Mouse (Mus musculus): Measurements from ENCODE around the gene St6galnac3. TPM values are rescaled to one million over a fixed set of nuclear protein-coding genes. Genes with fewer than 3 reads are reported as not detected.

Gene St6galnac3
- polyA plus RNA-seq, 1 experiment from 2014 or later = 4.5 TPM

- no peak for TF ChIP-seq EP300 (optimal IDR thresholded peaks at IDR 0.05)
- no peak for TF ChIP-seq CTCF (IDR thresholded peaks at IDR 0.05; ENCODE audit: low read depth)
- Histone ChIP-seq H3K27me3 (ENCODE audit: control insufficient read depth, insufficient read depth, low read length) (no peaks in the 10 kb centered on the region), H3K4me1 (replicated peaks; ENCODE audit: control insufficient read depth, insufficient read depth) (no peaks in the 10 kb centered on the region), H3K4me2 (replicated peaks; ENCODE audit: low read depth) (no peak overlapping the region), H3K36me3 (ENCODE audit: control insufficient read depth, insufficient read depth, low read length) (no peaks in the 10 kb centered on the region), H3K9ac (ENCODE audit: low read length) (no peak overlapping the region), H3K4me3 (ENCODE audit: low read depth, low read length) (no peak overlapping the region), H3K27ac (replicated peaks) (no peak overlapping the region), H3K9me3 (ENCODE audit: control insufficient read depth, low read length) (no peaks in the 10 kb centered on the region)
- DNase-seq (ENCODE audit: low spot score) = no peak
- 80% methylated on average over 8 of the region's 8 CpGs for WGBS
- ATAC-seq (ENCODE audit: low FRiP score, low TSS enrichment) = no peak
These were observed 401.5 kb downstream of the St6galnac3 start for GRCm38 (mm10) chr3:153323446-153323845.

- Histone ChIP-seq H3K27me3 (ENCODE audit: control insufficient read depth, insufficient read depth, low read length) (no peaks in the 10 kb centered on the region), H3K4me3 (ENCODE audit: low read depth, low read length) (no peak overlapping the region), H3K4me1 (replicated peaks; ENCODE audit: control insufficient read depth, insufficient read depth) (no peaks in the 10 kb centered on the region), H3K36me3 (ENCODE audit: control insufficient read depth, insufficient read depth, low read length) (no peaks in the 10 kb centered on the region), H3K9me3 (ENCODE audit: control insufficient read depth, low read length) (no peaks in the 10 kb centered on the region), H3K27ac (replicated peaks) (no peak overlapping the region), H3K9ac (ENCODE audit: low read length) (no peak overlapping the region), H3K4me2 (replicated peaks; ENCODE audit: low read depth) (no peak overlapping the region)
- TF ChIP-seq EP300 (optimal IDR thresholded peaks at IDR 0.05) (no peak), CTCF (IDR thresholded peaks at IDR 0.05; ENCODE audit: low read depth) (no peak)
- ATAC-seq (ENCODE audit: low FRiP score, low TSS enrichment) (peak; percentile 51; the same call in 1 of the 2 replicates), DNase-seq (ENCODE audit: low spot score) (no peak)
- 65% methylated on average over 8 of the region's 9 CpGs for WGBS
These were observed 411.4 kb downstream of the St6galnac3 start for GRCm38 (mm10) chr3:153313583-153313982.

- no peaks in the 10 kb centered on the region for H3K9me3 ChIP-seq (ENCODE audit: control insufficient read depth, low read length)
- H3K4me2 ChIP-seq (replicated peaks; ENCODE audit: low read depth) = no peak overlapping the region
- ATAC-seq (ENCODE audit: low FRiP score, low TSS enrichment) (no peak), DNase-seq (ENCODE audit: low spot score) (no peak)
- no peaks in the 10 kb centered on the region for H3K36me3 ChIP-seq (ENCODE audit: control insufficient read depth, insufficient read depth, low read length)
- TF ChIP-seq EP300 (optimal IDR thresholded peaks at IDR 0.05) (no peak), CTCF (IDR thresholded peaks at IDR 0.05; ENCODE audit: low read depth) (no peak)
- 77% methylated on average over 9 of the region's 9 CpGs for WGBS
- no peaks in the 10 kb centered on the region for H3K4me1 ChIP-seq (replicated peaks; ENCODE audit: control insufficient read depth, insufficient read depth)
- no peak overlapping the region for H3K27ac ChIP-seq (replicated peaks)
- no peaks in the 10 kb centered on the region for H3K27me3 ChIP-seq (ENCODE audit: control insufficient read depth, insufficient read depth, low read length)
- H3K9ac ChIP-seq (ENCODE audit: low read length) = no peak overlapping the region
- H3K4me3 ChIP-seq (ENCODE audit: low read depth, low read length) = no peak overlapping the region
These were observed 411.8 kb downstream of the St6galnac3 start for GRCm38 (mm10) chr3:153313167-153313566.

GRCm38 (mm10) chr3:153312006-153312405 is 413.0 kb downstream of the St6galnac3 start:
- no peak overlapping the region for H3K4me3 ChIP-seq (ENCODE audit: low read depth, low read length)
- no peaks in the 10 kb centered on the region for H3K4me1 ChIP-seq (replicated peaks; ENCODE audit: control insufficient read depth, insufficient read depth)
- TF ChIP-seq EP300 (optimal IDR thresholded peaks at IDR 0.05) = no peak
- no peak for TF ChIP-seq CTCF (IDR thresholded peaks at IDR 0.05; ENCODE audit: low read depth)
- no peaks in the 10 kb centered on the region for H3K9me3 ChIP-seq (ENCODE audit: control insufficient read depth, low read length)
- WGBS = 93% methylated on average over 3 of the region's 3 CpGs
- no peaks in the 10 kb centered on the region for H3K27me3 ChIP-seq (ENCODE audit: control insufficient read depth, insufficient read depth, low read length)
- no peak overlapping the region for H3K4me2 ChIP-seq (replicated peaks; ENCODE audit: low read depth)
- DNase-seq (ENCODE audit: low spot score) = no peak
- no peak overlapping the region for H3K9ac ChIP-seq (ENCODE audit: low read length)
- no peak for ATAC-seq (ENCODE audit: low FRiP score, low TSS enrichment)
- H3K36me3 ChIP-seq (ENCODE audit: control insufficient read depth, insufficient read depth, low read length) = no peaks in the 10 kb centered on the region
- no peak overlapping the region for H3K27ac ChIP-seq (replicated peaks)

- H3K4me3 ChIP-seq (ENCODE audit: low read depth, low read length) = no peak overlapping the region
- no peak overlapping the region for H3K9ac ChIP-seq (ENCODE audit: low read length)
- no peaks in the 10 kb centered on the region for H3K9me3 ChIP-seq (ENCODE audit: control insufficient read depth, low read length)
- H3K27ac ChIP-seq (replicated peaks) = no peak overlapping the region
- H3K36me3 ChIP-seq (ENCODE audit: control insufficient read depth, insufficient read depth, low read length) = no peaks in the 10 kb centered on the region
- DNase-seq (ENCODE audit: low spot score) (no peak), ATAC-seq (ENCODE audit: low FRiP score, low TSS enrichment) (no peak)
- TF ChIP-seq EP300 (optimal IDR thresholded peaks at IDR 0.05) (no peak), CTCF (IDR thresholded peaks at IDR 0.05; ENCODE audit: low read depth) (no peak)
- 79% methylated on average over 4 of the region's 4 CpGs for WGBS
- H3K4me2 ChIP-seq (replicated peaks; ENCODE audit: low read depth) = no peak overlapping the region
- no peaks in the 10 kb centered on the region for H3K4me1 ChIP-seq (replicated peaks; ENCODE audit: control insufficient read depth, insufficient read depth)
- H3K27me3 ChIP-seq (ENCODE audit: control insufficient read depth, insufficient read depth, low read length) = no peaks in the 10 kb centered on the region
These were observed 416.6 kb downstream of the St6galnac3 start for GRCm38 (mm10) chr3:153308379-153308778.

DNA sequence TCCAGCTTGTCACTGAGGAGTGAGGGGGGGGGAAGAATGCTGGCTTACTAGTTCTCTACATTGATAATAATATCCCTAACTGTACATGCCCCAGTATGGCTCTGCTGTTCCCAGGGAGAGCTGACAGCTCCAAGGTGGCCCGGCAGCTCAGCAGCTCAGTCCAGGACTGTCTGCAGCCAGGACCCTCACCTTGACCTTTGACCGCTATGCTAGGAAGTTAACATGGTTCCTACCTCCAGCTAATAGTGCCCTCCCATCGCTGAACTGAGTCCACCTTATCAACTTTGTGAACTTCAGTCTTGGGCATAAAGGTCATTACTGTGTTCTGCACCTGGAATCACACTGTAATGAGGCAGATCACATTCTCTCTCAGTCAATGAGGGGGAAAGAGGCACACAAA is 419.8 kb downstream of the St6galnac3 start:
- H3K4me2 ChIP-seq (replicated peaks; ENCODE audit: low read depth) = no peak overlapping the region
- no peaks in the 10 kb centered on the region for H3K4me1 ChIP-seq (replicated peaks; ENCODE audit: control insufficient read depth, insufficient read depth)
- no peak overlapping the region for H3K4me3 ChIP-seq (ENCODE audit: low read depth, low read length)
- ATAC-seq (ENCODE audit: low FRiP score, low TSS enrichment) = no peak
- H3K9me3 ChIP-seq (ENCODE audit: control insufficient read depth, low read length) = no peaks in the 10 kb centered on the region
- TF ChIP-seq EP300 (optimal IDR thresholded peaks at IDR 0.05) (no peak), CTCF (IDR thresholded peaks at IDR 0.05; ENCODE audit: low read depth) (no peak)
- H3K9ac ChIP-seq (ENCODE audit: low read length) = no peak overlapping the region
- WGBS = 68% methylated on average over 3 of the region's 3 CpGs
- no peak overlapping the region for H3K27ac ChIP-seq (replicated peaks)
- H3K36me3 ChIP-seq (ENCODE audit: control insufficient read depth, insufficient read depth, low read length) = no peaks in the 10 kb centered on the region
- no peak for DNase-seq (ENCODE audit: low spot score)
- H3K27me3 ChIP-seq (ENCODE audit: control insufficient read depth, insufficient read depth, low read length) = no peaks in the 10 kb centered on the region
